Mouse (Mus musculus) cerebellum, postnatal 14 days (tissue): Measurements from ENCODE around the gene Kank2.
"Not testable (repeated sequence)": the region's sequence is repeated elsewhere in the genome, so short reads cannot be mapped to it uniquely, and the experiment has no call there.

Experiments used
- DNase-seq, 2 experiments: peaks; one replicate each; pipeline ENCODE4 v3.0.0; 2021; ENCODE audit warnings: mixed read lengths in 2 of 2

Kank2 gene

GRCm38 (mm10) chr9:21818125-21818524 is 19.6 kb upstream of the Kank2 start:
- peak; percentile 32 to 59 for DNase-seq

- DNase-seq = no peak
These were observed 18.3 kb upstream of the Kank2 start for GRCm38 (mm10) chr9:21816716-21817305.

DNA sequence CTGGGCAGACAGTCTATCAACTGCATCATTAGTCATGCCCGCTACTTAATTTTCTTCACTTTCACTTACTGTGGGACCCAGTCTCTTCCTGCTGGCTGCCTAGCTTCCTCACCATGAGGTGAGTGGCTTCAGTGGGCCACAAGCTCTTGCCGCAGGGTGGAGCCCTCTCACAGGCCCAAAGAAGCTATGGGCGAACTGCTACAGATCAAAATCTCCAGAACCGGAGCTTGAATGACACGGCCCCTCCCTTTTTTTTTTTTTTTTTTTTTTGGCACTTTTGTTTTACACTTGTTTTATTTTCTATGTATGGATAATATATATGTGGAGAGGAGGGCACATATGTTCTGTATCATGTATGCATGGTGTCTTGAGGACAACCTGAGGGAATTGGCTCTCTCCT is 12.6 kb upstream of the Kank2 start:
- DNase-seq = no peak

GRCm38 (mm10) chr9:21808561-21808960 is 10.0 kb upstream of the Kank2 start:
- peak in 1 of 2 experiments; percentile 49 for DNase-seq

DNA sequence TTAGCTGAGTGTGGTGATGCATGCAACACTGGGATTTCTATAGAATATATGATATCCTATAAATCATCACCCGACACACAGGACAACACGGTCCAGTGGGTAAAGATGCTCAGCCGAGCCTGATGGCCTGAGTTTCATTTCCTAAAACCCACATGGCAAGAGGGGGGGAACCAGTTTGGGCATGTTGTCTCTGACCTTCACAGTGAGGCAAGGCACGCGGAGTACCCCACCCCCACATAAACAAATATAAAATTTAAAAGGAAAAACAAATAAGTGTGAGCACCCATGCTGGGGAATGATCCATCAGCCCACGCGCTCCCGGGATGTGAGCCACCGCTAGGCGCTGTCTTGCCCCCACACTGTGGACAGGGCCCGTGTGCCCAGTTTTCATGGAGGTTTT is 8.4 kb upstream of the Kank2 start:
- peak in 1 of 2 experiments; percentile 33 for DNase-seq

DNA sequence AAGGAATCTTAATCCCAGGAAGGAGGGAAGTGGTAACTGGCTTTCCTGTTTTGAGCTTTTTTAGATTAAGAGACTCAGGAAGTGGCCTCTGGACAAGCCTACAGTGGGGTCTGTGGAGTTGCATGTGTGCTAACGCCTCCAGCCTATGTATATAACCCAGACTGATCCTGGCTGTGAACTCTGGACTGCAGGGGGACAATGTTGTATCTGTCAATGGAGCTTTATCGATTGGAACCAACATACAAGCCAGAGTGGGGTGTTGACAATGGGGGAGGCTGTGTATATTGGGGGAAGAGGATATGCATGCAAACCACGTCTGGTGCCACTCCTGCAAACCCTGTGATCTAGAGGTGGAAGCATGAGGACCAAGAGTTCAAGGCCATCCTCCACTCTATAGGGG is 7.8 kb upstream of the Kank2 start:
- DNase-seq = no peak

DNA sequence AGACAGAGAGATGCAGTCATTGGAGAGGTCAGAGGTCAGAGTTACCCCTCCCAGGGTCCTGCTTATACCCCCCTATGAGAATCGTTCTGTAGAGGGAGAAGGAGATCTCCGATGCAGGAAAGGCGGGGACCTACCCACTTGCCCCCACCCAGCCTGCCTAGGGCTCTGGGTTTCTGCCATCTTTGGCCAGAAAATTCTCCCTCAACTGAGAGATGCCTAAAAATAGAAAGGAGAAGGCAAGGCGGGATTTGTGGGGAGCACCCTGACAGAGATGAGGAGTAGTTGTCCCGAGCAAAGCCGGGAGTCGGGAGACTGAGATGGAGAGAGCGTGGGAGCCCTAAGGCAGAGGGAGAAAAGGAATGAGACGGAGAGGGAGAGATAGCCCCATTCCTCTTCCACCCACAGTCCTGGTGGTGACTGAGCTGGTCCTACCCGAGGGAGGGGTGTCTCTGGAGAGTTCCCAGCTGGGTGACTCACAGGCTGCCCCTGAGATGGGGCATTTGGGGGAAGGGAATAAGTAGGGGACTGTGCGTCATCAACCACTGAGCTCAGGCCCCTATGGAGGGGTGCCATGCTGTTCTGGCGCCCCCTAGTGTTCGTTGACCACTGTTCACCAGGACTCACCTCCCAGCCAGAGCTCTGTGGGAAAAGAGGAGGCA is 5.6 kb upstream of the Kank2 start:
- peak; percentile 89 to 92 for DNase-seq

DNA sequence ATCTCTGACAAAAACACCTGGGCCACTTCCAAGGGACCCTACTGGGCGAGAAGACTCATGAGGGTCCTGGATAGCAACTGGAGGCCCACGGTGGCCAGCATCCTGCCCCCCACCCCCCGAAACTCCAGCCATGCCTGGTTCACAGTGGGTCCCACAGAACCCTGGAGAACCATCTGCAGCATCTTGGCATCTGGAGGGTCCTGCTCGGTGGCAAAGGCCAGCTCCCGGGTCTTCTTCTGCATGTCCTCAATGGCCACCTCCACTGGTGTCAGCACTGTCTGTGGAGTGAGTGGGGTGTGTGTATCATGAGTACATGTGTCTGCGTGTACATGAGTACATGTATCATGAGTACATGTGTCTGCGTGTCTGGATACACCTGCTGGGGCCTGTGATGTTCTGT is 3.0 kb upstream of the Kank2 start:
- no peak for DNase-seq

DNA sequence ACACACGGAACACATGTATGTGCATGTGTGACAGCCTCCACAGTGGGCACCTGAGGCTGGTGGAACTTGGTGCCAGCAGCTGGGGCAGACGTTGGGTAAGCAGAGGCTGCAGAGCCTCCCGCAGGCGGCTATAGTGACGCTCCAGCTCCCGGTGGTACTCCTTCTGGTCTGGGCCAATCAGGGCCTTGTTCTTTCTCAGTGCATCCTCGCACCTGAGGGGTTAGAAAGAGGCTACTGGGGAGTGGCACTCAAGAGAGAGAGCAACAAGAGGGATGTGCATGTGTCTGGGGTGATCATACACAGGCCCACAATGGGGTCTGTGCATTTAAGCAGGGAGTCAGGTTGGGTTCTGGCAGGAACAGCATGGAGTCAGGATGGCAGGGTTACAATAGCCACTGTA is 2.6 kb upstream of the Kank2 start:
- no peak for DNase-seq

DNA sequence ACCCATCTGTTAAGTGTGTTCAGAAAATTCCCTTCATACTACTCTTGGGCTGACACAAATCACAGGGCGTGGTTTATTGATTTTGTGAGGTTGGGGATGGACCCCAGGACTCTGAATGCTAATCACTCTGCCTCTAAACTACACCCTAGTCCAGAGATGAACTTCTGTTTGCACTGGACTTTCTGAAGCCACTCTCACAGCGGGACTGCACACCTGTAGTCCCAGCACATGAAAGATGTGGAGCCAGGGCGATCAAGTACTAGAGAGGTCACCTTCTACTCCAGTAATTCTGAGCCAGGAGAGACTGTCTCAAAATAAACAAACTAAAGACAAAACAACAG is 436 bp upstream of the Kank2 start:
- DNase-seq = no peak

DNA sequence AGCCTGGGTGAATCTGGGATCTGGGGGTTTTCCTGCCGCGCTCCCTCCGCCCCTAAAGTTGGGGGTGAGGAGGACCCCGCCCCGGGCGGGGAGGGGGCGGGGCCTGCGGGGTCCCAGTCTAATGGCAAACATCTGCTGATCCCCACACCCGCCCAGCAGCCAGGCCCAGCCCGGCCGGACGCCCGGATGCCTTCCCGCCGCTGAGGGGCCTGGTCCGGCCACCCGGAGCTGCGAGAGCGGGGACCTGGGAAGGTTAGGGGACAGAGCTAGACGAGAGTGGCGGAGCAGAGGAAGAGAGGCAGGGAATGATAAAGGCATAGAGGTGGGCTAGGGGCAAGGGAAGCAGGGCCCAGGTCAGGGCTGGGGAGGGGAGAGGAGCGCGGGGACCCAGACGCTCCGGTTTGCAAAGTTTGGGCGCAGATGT is 611 bp downstream of the Kank2 start:
- peak; percentile 25 to 27 for DNase-seq

DNA sequence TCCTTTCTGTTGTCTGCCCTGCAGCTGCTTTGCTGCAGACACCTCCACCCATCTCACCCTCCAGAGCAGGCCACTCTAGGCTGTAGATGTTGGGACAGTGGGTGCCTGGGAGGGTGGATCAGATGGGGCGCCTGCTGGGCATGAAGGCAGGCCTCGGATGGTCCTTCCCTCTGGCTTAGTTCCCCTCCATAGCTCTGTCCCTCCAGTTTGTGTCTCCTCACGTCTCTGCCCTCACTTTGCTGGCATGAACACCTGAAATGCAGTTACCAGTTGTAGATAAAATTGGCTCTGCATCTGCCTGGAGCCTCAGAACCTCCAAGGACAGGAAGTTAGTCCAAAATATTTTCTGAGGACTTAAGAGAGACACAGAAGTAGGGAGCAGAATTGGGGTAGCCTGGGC is 1.6 kb downstream of the Kank2 start:
- no peak for DNase-seq

GRCm38 (mm10) chr9:21796259-21796658 is 2.3 kb downstream of the Kank2 start:
- peak in 1 of 2 experiments; percentile 29 for DNase-seq

DNA sequence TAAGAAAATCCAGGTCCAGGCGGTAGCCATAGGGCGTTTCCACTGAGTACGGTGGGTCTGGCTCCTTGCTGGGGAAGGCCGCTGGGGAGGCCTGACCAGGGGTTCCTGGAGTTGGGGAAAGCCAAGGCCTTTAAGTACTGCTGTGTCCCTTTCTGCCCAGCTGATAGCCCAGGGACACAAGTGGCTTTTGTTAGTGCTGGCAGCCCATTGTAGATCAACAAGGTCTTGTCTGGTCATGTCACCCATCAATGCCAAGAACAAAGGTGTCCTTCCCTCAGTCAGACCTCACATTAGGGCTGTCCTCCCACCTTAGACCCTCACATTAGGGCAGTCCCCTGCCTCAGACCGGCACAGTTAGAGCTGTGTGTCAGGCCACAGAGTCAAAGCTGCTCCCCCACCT is 3.0 kb downstream of the Kank2 start:
- no peak for DNase-seq

DNA sequence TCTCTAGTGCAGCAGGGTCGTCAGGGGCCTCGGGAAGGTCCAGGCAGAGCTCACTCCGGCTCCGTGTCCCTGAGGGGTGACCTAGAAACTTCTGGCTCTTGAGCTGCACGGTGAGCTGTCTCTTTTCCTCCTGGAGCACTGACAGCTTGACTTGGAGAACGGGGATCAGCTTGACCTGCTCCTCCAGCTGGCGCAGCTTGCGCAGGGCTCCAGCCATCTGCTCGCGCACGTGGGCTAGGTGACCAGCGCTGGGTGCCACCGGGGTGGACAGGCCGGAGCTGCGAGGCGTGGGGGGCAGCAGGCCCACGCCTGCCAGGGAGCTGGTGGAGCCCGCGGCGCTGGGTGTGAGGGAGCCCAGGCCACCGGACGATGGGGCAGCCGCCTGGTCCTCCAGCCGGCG is 3.6 kb downstream of the Kank2 start:
- peak; percentile 70 to 71 for DNase-seq

DNA sequence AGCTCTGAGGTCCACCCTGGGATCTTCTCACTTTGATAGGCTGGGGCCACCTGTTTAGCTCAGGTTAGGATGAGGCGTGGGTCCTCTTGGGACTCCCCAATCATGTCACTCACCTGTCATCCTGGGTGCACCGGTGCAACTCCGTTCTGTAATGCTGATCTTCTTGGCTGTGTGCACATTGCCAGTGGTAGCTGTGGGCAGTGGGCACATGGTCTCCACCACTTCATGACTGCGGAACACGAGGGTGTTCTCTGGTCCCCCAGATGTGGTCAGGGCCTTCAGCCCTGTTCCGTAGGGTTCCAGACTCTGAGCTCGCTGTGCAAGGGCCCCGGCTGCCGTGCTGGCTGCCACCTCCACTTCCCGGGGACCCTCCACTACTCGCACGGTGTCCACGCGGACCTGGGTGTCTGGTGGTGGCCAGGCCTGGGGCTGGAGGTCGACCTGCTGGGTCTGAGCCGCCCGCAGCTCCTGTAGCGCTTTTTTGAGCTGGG is 4.2 kb downstream of the Kank2 start:
- DNase-seq = peak in 1 of 2 experiments; percentile 22

GRCm38 (mm10) chr9:21793507-21793906 is 5.0 kb downstream of the Kank2 start:
- not testable (repeated sequence) for DNase-seq

DNA sequence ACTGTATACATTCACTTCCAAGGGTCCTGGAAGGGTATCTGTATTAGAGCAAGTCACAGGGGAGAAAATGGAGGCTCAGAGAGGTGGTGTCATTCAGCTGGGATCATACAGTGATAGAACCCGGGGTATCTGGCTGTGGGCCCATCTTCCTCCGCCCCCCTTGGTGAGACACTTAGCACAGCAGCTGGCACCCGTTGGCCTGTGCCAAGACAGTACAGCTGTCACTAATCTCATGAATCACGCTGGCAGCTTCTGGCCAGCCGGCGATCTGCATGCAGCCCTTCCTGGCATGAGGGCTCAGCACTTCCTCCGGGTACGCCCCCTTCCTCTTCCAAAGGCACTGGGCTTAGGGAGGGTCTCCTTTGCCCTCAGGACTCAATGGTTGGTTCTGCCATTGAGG is 5.9 kb downstream of the Kank2 start:
- DNase-seq = peak; percentile 68 to 79

- peak in 1 of 2 experiments; percentile 46 for DNase-seq
These were observed 6.7 kb downstream of the Kank2 start for GRCm38 (mm10) chr9:21791861-21792260.

DNA sequence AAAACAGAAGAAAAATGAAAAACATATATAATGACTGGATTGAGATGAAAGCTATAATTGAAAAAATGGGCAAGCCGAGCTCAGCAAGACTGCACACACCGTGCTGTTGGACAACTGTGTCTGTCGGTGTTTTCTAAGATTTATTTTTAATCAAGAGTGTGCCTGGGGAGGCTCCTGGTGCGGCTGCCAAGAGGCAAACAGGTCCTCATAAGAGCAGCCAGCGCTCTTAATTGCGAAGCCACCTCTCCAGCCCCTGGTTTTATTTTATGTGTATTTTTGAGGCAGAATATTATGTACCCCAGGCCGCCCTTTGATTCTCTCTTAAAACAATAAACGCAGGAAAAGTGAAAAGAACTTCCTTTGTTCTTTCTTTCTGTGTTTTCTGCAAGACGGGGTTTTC is 10.3 kb downstream of the Kank2 start:
- DNase-seq = no peak

DNA sequence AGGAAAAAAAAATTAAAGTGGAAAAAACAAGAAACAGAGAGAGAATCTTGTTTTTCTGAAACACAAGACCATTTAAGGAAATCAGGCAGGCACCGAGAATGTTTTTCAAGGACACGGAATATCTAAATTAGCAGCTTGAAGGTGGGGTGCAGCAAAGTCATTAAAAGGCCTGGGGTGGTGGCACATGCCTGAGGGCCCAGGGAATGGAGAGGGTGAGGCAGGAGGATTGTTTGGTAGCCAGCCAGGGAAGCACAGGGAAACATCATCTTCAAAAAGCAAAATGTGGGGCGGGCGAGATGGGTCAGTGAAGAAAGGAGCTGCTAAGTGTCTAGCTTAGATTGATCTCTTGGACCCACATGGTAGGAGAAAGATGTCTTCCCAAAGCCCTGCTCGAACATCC is 10.9 kb downstream of the Kank2 start:
- DNase-seq = no peak

DNA sequence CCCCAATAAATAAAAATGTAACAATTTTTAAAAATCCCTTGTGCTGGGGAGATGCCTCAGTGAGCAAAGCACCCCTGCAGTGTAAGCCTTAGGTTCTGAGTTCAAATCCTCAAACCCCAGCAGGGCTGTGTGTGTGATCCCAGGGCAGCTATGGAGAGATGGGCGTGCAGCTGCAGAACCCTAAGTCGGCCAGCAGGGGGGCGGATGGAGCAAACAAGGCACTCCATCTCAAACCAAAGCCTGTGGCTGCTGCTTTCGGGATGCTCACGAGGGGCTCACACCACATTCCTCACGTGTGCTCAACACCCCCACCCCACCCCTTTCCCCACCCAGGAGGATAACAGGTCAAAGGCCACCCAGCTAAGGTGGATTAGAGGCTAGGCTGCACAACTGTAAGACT is 11.6 kb downstream of the Kank2 start:
- DNase-seq = peak; percentile 69 to 80

DNA sequence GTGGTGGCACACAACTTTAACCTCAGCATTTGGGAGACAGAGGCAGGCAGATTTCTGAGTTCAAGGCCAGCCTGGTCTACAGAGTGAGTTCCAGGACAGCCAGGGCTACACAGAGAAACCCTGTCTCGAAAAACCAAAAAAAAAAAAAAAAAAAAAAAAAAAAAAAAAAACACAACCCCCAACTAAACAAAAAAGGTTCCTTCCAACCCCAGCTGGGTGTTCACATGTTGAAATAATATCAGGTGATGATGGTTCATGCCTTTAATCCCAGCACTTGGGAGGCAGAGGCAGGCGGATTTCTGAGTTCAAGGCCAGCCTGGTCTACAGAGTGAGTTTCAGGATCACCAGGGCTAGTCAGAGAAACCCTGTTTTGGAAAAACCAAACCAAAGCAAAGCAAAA is 12.2 kb downstream of the Kank2 start:
- DNase-seq = not testable (repeated sequence)

GRCm38 (mm10) chr9:21784517-21785307 is 13.8 kb downstream of the Kank2 start:
- DNase-seq = no peak
